Mouse (Mus musculus) lung, adult 2 months (tissue): ENCODE measurements around the gene Bcas3.

Experiments
- CTCF ChIP-seq: fragments of 200-500 bp; IDR thresholded peaks from 2 replicates; pipeline ENCODE4 v1.5.1; 2011; ENCODE audit warnings: mild to moderate bottlenecking, low read length, control low read depth; ENCODE audit not compliant: insufficient read depth
- POLR2A ChIP-seq: fragments of 200-500 bp; IDR thresholded peaks from 2 replicates; pipeline ENCODE4 v1.6.1; 2011; ENCODE audit warnings: low read depth, mild to moderate bottlenecking, control low read depth, low read length, borderline replicate concordance; ENCODE audit errors: extremely low read depth

DNA sequence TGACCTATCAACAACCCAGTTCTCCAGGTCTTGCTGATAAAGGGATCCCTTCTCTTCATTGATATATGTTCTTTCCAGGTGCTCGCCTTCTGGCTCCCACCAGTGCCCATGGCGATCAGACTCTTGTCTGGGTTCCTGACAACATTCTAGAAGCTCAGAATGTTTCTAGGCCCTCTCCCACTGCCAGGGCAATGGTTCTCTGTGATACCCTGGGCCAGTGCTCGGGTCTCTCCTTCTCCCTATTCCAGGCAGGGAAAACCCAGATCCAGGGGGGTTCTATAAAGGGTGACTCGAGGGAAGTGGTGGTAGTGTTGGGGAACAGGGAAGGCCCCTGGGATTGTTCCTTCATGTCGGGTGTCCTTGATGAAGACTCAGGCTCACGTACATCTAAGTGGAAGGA is 497.3 kb downstream of the Bcas3 start, which contains the start of gene Gm11444:
- no peak for TF ChIP-seq POLR2A
- TF ChIP-seq CTCF: no peak
